21 mouse cellular contexts compared by ENCODE assay signal in genomic region chr11:74499058-74499457, GRCm38 (mm10).
DNase-seq lines count a peak whose midpoint lies in the region; ATAC-seq and TF ChIP-seq lines count a peak whose summit lies in the region.
"Had no signal": no experiment of that assay in that cellular context is flagged by ENCODE, and none has a peak within 500 bp of the region (broad histone marks: within the 10 kb centered on the region; RNA-seq: fewer than 3 reads in every experiment).

No protein-coding gene starts in this region.

- peaks cover 18% of the 10 kb centered on the region for H3K4me1 ChIP-seq in heart, embryonic 15.5 days (replicated peaks)
- H3K4me1 ChIP-seq in kidney, postnatal 0 days (replicated peaks; ENCODE audit: insufficient read depth, low read length): peaks cover 8% of the 10 kb centered on the region; the same call in 1 of the 2 replicates
- H3K4me1 ChIP-seq in forebrain, embryonic 16.5 days (replicated peaks; ENCODE audit: control insufficient read depth, insufficient read depth, low read length): no peaks in the 10 kb centered on the region

- no peak for DNase-seq in gastrocnemius, adult 2 months
- no peak for DNase-seq in gastrocnemius, postnatal 14 days
- no peak for DNase-seq in heart, postnatal 36 days
- no peak for DNase-seq in kidney, postnatal 0 days (ENCODE audit: low spot score)
- DNase-seq in kidney, postnatal 36 days: no peak
- DNase-seq in MN1 (ENCODE audit: low spot score): peak; percentile 57
- DNase-seq: adrenal gland, postnatal 10 days; cerebellum, adult 11 months; gastrocnemius, postnatal 36 days; lung, embryonic 14.5 days; lung, postnatal 36 days; right cerebral cortex, adult 18-20 months had no signal

- H3K27me3 ChIP-seq in heart, embryonic 15.5 days: no peaks in the 10 kb centered on the region
- no peaks in the 10 kb centered on the region for H3K27me3 ChIP-seq in kidney, postnatal 0 days (ENCODE audit: insufficient read depth, low read length)
- no peaks in the 10 kb centered on the region for H3K27me3 ChIP-seq in forebrain, embryonic 16.5 days (replicated peaks; ENCODE audit: control insufficient read depth, insufficient read depth, low read length)
- H3K27me3 ChIP-seq: embryonic facial prominence, embryonic 13.5 days; intestine, embryonic 15.5 days; limb, embryonic 12.5 days; Patski had no signal

- no peaks in the 10 kb centered on the region for H3K36me3 ChIP-seq in heart, embryonic 15.5 days
- no peaks in the 10 kb centered on the region for H3K36me3 ChIP-seq in kidney, postnatal 0 days (ENCODE audit: insufficient read depth, low read length)
- no peaks in the 10 kb centered on the region for H3K36me3 ChIP-seq in forebrain, embryonic 16.5 days (ENCODE audit: control insufficient read depth, insufficient read depth)
- H3K36me3 ChIP-seq: embryonic facial prominence, embryonic 13.5 days; intestine, embryonic 15.5 days; limb, embryonic 12.5 days; liver, embryonic 12.5 days had no signal

- no peaks in the 10 kb centered on the region for H3K9me3 ChIP-seq in heart, embryonic 15.5 days (replicated peaks)
- H3K9me3 ChIP-seq in kidney, postnatal 0 days (replicated peaks; ENCODE audit: low read length): no peaks in the 10 kb centered on the region
- no peaks in the 10 kb centered on the region for H3K9me3 ChIP-seq in forebrain, embryonic 16.5 days (ENCODE audit: control insufficient read depth, low read length)
- H3K9me3 ChIP-seq: embryonic facial prominence, embryonic 13.5 days; intestine, embryonic 15.5 days; limb, embryonic 12.5 days; liver, embryonic 12.5 days had no signal

- TF ChIP-seq CTCF in gastrocnemius, adult 2 months (IDR thresholded peaks at IDR 0.05): no peak
- TF ChIP-seq CTCF in kidney, postnatal 0 days (IDR thresholded peaks at IDR 0.05; ENCODE audit: low read depth): no peak

- peak overlapping the region; percentile 16; the same call in 1 of the 2 replicates for H3K27ac ChIP-seq in gastrocnemius, adult 2 months
- H3K27ac ChIP-seq in heart, embryonic 15.5 days: 0 out of 2 replicates have a peak overlapping the region, but pooled peaks have one; percentile 3
- peak overlapping the region; percentile 25; the same call in 1 of the 2 replicates for H3K27ac ChIP-seq in kidney, postnatal 0 days
- H3K27ac ChIP-seq in forebrain, embryonic 16.5 days (ENCODE audit: low read length): no peak overlapping the region
- H3K27ac ChIP-seq: embryonic facial prominence, embryonic 13.5 days; intestine, embryonic 15.5 days; limb, embryonic 12.5 days; liver, embryonic 12.5 days had no signal

- intact Hi-C loops in gastrocnemius, adult 2 months (cut with DNase I): no loop called here
- intact Hi-C loops in gastrocnemius, postnatal 14 days (cut with DNase I; ENCODE audit: low total_unique reads): no loop called here
- intact Hi-C loops in heart, postnatal 36 days (cut with DNase I): no loop called here

- H3K4me3 ChIP-seq in gastrocnemius, adult 2 months: no peak overlapping the region
- H3K4me3 ChIP-seq in heart, embryonic 15.5 days: no peak overlapping the region
- H3K4me3 ChIP-seq in kidney, postnatal 0 days (replicated peaks; ENCODE audit: low read depth, low read length): no peak overlapping the region
- no peak overlapping the region for H3K4me3 ChIP-seq in forebrain, embryonic 16.5 days (replicated peaks; ENCODE audit: low read length)
- H3K4me3 ChIP-seq: embryonic facial prominence, embryonic 13.5 days; intestine, embryonic 15.5 days; limb, embryonic 12.5 days; liver, embryonic 12.5 days had no signal

- H3K9ac ChIP-seq in heart, embryonic 15.5 days: no peak overlapping the region
- no peak overlapping the region for H3K9ac ChIP-seq in kidney, postnatal 0 days (ENCODE audit: low read depth, low read length)
- no peak overlapping the region for H3K9ac ChIP-seq in forebrain, embryonic 16.5 days (replicated peaks; ENCODE audit: low read depth, low read length)
- H3K9ac ChIP-seq: embryonic facial prominence, embryonic 13.5 days; intestine, embryonic 15.5 days; limb, embryonic 12.5 days; liver, embryonic 12.5 days; lung, embryonic 14.5 days had no signal

- no peak overlapping the region for H3K4me2 ChIP-seq in heart, embryonic 15.5 days
- H3K4me2 ChIP-seq in kidney, postnatal 0 days (ENCODE audit: low read length): no peak overlapping the region
- no peak overlapping the region for H3K4me2 ChIP-seq in forebrain, embryonic 16.5 days (ENCODE audit: low read length)
- H3K4me2 ChIP-seq: embryonic facial prominence, embryonic 13.5 days; intestine, embryonic 15.5 days; limb, embryonic 12.5 days; liver, embryonic 12.5 days; lung, embryonic 14.5 days; midbrain, embryonic 11.5 days had no signal

- WGBS in heart, embryonic 15.5 days: 42% methylated on average over 3 of the region's 3 CpGs
- WGBS in kidney, postnatal 0 days: 35% methylated on average over 3 of the region's 3 CpGs
- WGBS in forebrain, embryonic 16.5 days: 76% methylated on average over 3 of the region's 3 CpGs

- no peak for ATAC-seq in heart, embryonic 15.5 days (replicated peaks; ENCODE audit: insufficient number of reproducible peaks, insufficient read depth, low FRiP score, low read depth)
- no peak for ATAC-seq in kidney, postnatal 0 days (replicated peaks; ENCODE audit: low FRiP score, low read depth)
- no peak for ATAC-seq in forebrain, embryonic 16.5 days
- ATAC-seq: forebrain, embryonic 14.5 days; intestine, embryonic 15.5 days; liver, embryonic 12.5 days; Patski had no signal
